Mouse (Mus musculus) E14TG2a.4 (cell line): ENCODE results near the gene Smpd3.

Experiments
- CTCF ChIP-seq: conservative IDR thresholded peaks from 2 replicates; pipeline ENCODE4 v1.5.1; 2014; ENCODE audit warnings: low read length
- NANOG ChIP-seq: IDR thresholded peaks from 2 replicates; pipeline ENCODE4 v1.6.1; 2014; ENCODE audit warnings: borderline replicate concordance, low read length, mixed read lengths
- POU5F1 ChIP-seq: IDR thresholded peaks from 2 replicates; pipeline ENCODE4 v1.6.1; 2014; ENCODE audit warnings: low read length, borderline replicate concordance

DNA sequence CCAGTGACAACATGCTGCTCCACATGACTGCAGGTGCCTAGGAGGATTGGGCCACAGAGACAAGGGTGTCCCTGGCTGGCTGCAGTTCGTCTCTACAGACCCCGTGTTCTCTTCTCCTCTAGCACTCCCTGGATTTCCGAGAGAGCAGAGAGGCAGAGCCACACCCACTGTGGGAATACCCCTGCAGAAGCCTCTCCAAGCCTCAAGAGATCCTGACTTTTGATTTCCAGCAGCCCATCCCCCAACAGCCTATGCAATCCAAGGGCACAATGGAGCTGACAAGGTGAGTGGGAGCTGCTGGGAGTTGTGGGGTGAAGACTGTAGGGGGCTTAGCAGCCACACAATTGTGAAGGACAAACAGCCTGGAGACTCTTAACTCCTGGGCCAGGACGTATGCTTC, 87.6 kb downstream of the Smpd3 start:
- TF ChIP-seq CTCF (no peak), NANOG (no peak), POU5F1 (no peak)
